Mouse (Mus musculus): Measurements from ENCODE around the gene Prr36. TPM values are rescaled to one million over a fixed set of nuclear protein-coding genes. Genes with fewer than 3 reads are reported as not detected.

The Prr36 gene
- polyA plus RNA-seq (2014; fragmentation: Illumina TruSeq; extraction: RNeasy Lipid Tissue Mini Kit (QIAGEN cat#74804); ENCODE audit: low read depth, low replicate concordance), result 0.07 TPM

GRCm38 (mm10) chr8:4216791-4217621, at the start of gene Prr36:
Gene Prr36, minus strand, starts transcription at chr8:4217459.

GRCm38 (mm10) chr8:4259125-4259804, 42.0 kb upstream of the Prr36 start, which contains the start of gene Ctxn1:
Gene Ctxn1, minus strand, starts transcription at chr8:4259274.

GRCm38 (mm10) chr8:4252934-4253841, 35.9 kb upstream of the Prr36 start, which contains the start of gene Snapc2:
Gene Snapc2, plus strand, starts transcription at chr8:4253080.

GRCm38 (mm10) chr8:4247951-4248540, 30.8 kb upstream of the Prr36 start, which contains the start of gene Tgfbr3l:
Gene Tgfbr3l, plus strand, starts transcription at chr8:4248214.

GRCm38 (mm10) chr8:4238434-4239192, 21.4 kb upstream of the Prr36 start, which contains the start of the genes Map2k7 and Gm49320:
Gene Map2k7, plus strand, starts transcription at chr8:4238740.
Gene Gm49320, plus strand, starts transcription at chr8:4238865.

GRCm38 (mm10) chr8:4226739-4227347, 9.6 kb upstream of the Prr36 start, which contains the start of gene Lrrc8e:
Gene Lrrc8e, plus strand, starts transcription at chr8:4226827.

GRCm38 (mm10) chr8:4165852-4166751, 51.2 kb downstream of the Prr36 start, which contains the start of gene Evi5l:
Gene Evi5l, plus strand, starts transcription at chr8:4166567.

Other genes starting within 250 kb of the Prr36 start
- 0.57 TPM for gene Cd209f, start 111.6 kb downstream of the Prr36 start, polyA plus RNA-seq (2014; fragmentation: Illumina TruSeq; extraction: RNeasy Lipid Tissue Mini Kit (QIAGEN cat#74804); ENCODE audit: low read depth, low replicate concordance)
- gene Cd209g, start 83.4 kb downstream of the Prr36 start, polyA plus RNA-seq (2014; fragmentation: Illumina TruSeq; extraction: RNeasy Lipid Tissue Mini Kit (QIAGEN cat#74804); ENCODE audit: low read depth, low replicate concordance), result not detected
- 19.4 TPM for gene Evi5l, start 50.9 kb downstream of the Prr36 start, polyA plus RNA-seq (2014; fragmentation: Illumina TruSeq; extraction: RNeasy Lipid Tissue Mini Kit (QIAGEN cat#74804); ENCODE audit: low read depth, low replicate concordance)
- 0.10 TPM for gene Lrrc8e, start 9.4 kb upstream of the Prr36 start, polyA plus RNA-seq (2014; fragmentation: Illumina TruSeq; extraction: RNeasy Lipid Tissue Mini Kit (QIAGEN cat#74804); ENCODE audit: low read depth, low replicate concordance)
- 25.7 TPM for gene Map2k7, start 21.3 kb upstream of the Prr36 start, polyA plus RNA-seq (2014; fragmentation: Illumina TruSeq; extraction: RNeasy Lipid Tissue Mini Kit (QIAGEN cat#74804); ENCODE audit: low read depth, low replicate concordance)
- 0.60 TPM for gene Gm49320, start 21.4 kb upstream of the Prr36 start, polyA plus RNA-seq (2014; fragmentation: Illumina TruSeq; extraction: RNeasy Lipid Tissue Mini Kit (QIAGEN cat#74804); ENCODE audit: low read depth, low replicate concordance)
- gene Tgfbr3l, start 30.8 kb upstream of the Prr36 start, polyA plus RNA-seq (2014; fragmentation: Illumina TruSeq; extraction: RNeasy Lipid Tissue Mini Kit (QIAGEN cat#74804); ENCODE audit: low read depth, low replicate concordance), result 6.6 TPM
- gene Snapc2, start 35.6 kb upstream of the Prr36 start, polyA plus RNA-seq (2014; fragmentation: Illumina TruSeq; extraction: RNeasy Lipid Tissue Mini Kit (QIAGEN cat#74804); ENCODE audit: low read depth, low replicate concordance), result 2.1 TPM
- gene Ctxn1, start 41.8 kb upstream of the Prr36 start, polyA plus RNA-seq (2014; fragmentation: Illumina TruSeq; extraction: RNeasy Lipid Tissue Mini Kit (QIAGEN cat#74804); ENCODE audit: low read depth, low replicate concordance), result 5.3 TPM
- 105 TPM for gene Timm44, start 58.5 kb upstream of the Prr36 start, polyA plus RNA-seq (2014; fragmentation: Illumina TruSeq; extraction: RNeasy Lipid Tissue Mini Kit (QIAGEN cat#74804); ENCODE audit: low read depth, low replicate concordance)
- gene Ccl25, start 107.8 kb upstream of the Prr36 start, polyA plus RNA-seq (2014; fragmentation: Illumina TruSeq; extraction: RNeasy Lipid Tissue Mini Kit (QIAGEN cat#74804); ENCODE audit: low read depth, low replicate concordance), result 23.5 TPM
- gene Elavl1, start 108.0 kb upstream of the Prr36 start, polyA plus RNA-seq (2014; fragmentation: Illumina TruSeq; extraction: RNeasy Lipid Tissue Mini Kit (QIAGEN cat#74804); ENCODE audit: low read depth, low replicate concordance), result 35.2 TPM

Data from testis, adult 10 weeks (tissue).